Mouse (Mus musculus) intestine, postnatal 0 days (tissue): ENCODE data around the gene Smim1. TPM values are rescaled to one million over a fixed set of nuclear protein-coding genes. Genes with fewer than 3 reads are reported as not detected.
A peak's percentile ranks its signal among the peaks of the same experiment; 100 is the strongest.

Experiments
- ATAC-seq: fragments of 200-750 bp; cut with Nextera tagmentation; 2 replicates; pipeline ENCODE4 v1.8.0; 2017; ENCODE audit warnings: mild to moderate bottlenecking, moderate TSS enrichment, moderate library complexity
- H3K27ac ChIP-seq: fragments of 300-500 bp; sonication (generic); 2 replicates; pipeline ENCODE4 v1.5.1; 2014; ENCODE audit warnings: mild to moderate bottlenecking, low read depth, low read length, moderate library complexity
- H3K27me3 ChIP-seq: fragments of 300-500 bp; sonication (generic); replicated peaks from 2 replicates; pipeline ENCODE4 v1.6.1; 2014; ENCODE audit warnings: low read length, mixed read lengths; ENCODE audit not compliant: control insufficient read depth, insufficient read depth
- H3K36me3 ChIP-seq: fragments of 300-500 bp; sonication (generic); 2 replicates; pipeline ENCODE4 v1.6.1; 2014; ENCODE audit warnings: mild to moderate bottlenecking, moderate library complexity; ENCODE audit not compliant: control insufficient read depth, insufficient read depth
- H3K4me1 ChIP-seq: fragments of 300-500 bp; sonication (generic); replicated peaks from 2 replicates; pipeline ENCODE4 v1.6.1; 2014; ENCODE audit warnings: antibody characterized with exemption, low read length, mixed read lengths; ENCODE audit not compliant: control insufficient read depth, insufficient read depth
- H3K4me2 ChIP-seq: fragments of 300-500 bp; sonication (generic); replicated peaks from 2 replicates; pipeline ENCODE4 v1.6.1; 2014; ENCODE audit warnings: low read depth, mild to moderate bottlenecking, moderate library complexity
- H3K4me3 ChIP-seq: fragments of 300-500 bp; sonication (generic); 2 replicates; pipeline ENCODE4 v1.5.1; 2014; ENCODE audit warnings: low read depth, low read length
- H3K9ac ChIP-seq: fragments of 300-500 bp; sonication (generic); 2 replicates; pipeline ENCODE4 v1.6.1; 2014; ENCODE audit warnings: mild to moderate bottlenecking, low read depth, low read length
- H3K9me3 ChIP-seq: fragments of 300-500 bp; sonication (generic); 2 replicates; pipeline ENCODE4 v1.6.1; 2016; ENCODE audit warnings: mixed run types; ENCODE audit not compliant: control insufficient read depth
- CTCF ChIP-seq: sonication (generic); IDR thresholded peaks from 2 replicates; pipeline ENCODE4 v1.5.1; 2016; ENCODE audit warnings: low read depth, mild to moderate bottlenecking, control low read depth, antibody characterized with exemption, moderate library complexity
- WGBS: fragments of 180-500 bp; shearing (Covaris S2); extraction: QIAGEN DNeasy Blood & Tissue Kit; methylation state at CpG from one replicate; pipeline ENCODE4 v1.1.7; 2014; 5-methylcytosine and 5-hydroxymethylcytosine counted together
- polyA plus RNA-seq: library from polyadenylated mRNA; unstranded; fragments of >200 nt; fragmentation: Nextera tagmentation; extraction: Ambion mirVana; gene quantifications from 2 replicates; pipeline ENCODE4 v1.2.1, GENCODE M21; 2015

Gene Smim1
- polyA plus RNA-seq, 1 experiment from 2014 or later: 160 TPM

GRCm38 (mm10) chr4:154037123-154037522 lies 11.1 kb upstream of the Smim1 start:
- Histone ChIP-seq H3K4me1 (no peaks in the 10 kb centered on the region), H3K4me3 (no peak overlapping the region), H3K36me3 (no peaks in the 10 kb centered on the region), H3K27me3 (no peaks in the 10 kb centered on the region), H3K9me3 (no peaks in the 10 kb centered on the region), H3K4me2 (no peak overlapping the region), H3K9ac (no peak overlapping the region), H3K27ac (no peak overlapping the region)
- WGBS: 49% methylated on average over 3 of the region's 3 CpGs
- TF ChIP-seq CTCF: no peak
- ATAC-seq: no peak

- no peak overlapping the region for H3K27ac ChIP-seq
- H3K4me2 ChIP-seq: no peak overlapping the region
- no peak overlapping the region for H3K9ac ChIP-seq
- TF ChIP-seq CTCF: peak; percentile 68
- H3K4me3 ChIP-seq: no peak overlapping the region
- H3K9me3 ChIP-seq: no peaks in the 10 kb centered on the region
- H3K36me3 ChIP-seq: no peaks in the 10 kb centered on the region
- H3K4me1 ChIP-seq: 0 out of 2 replicates have a peak, but pooled peaks cover 9% of the 10 kb centered on the region
- ATAC-seq: no peak
- no peaks in the 10 kb centered on the region for H3K27me3 ChIP-seq
Observed at GRCm38 (mm10) chr4:154028646-154029045, 2.6 kb upstream of the Smim1 start.

- H3K4me1 ChIP-seq: 0 out of 2 replicates have a peak, but pooled peaks cover 11% of the 10 kb centered on the region
- TF ChIP-seq CTCF: no peak
- WGBS: 77% methylated on average over 7 of the region's 7 CpGs
- no peak overlapping the region for H3K9ac ChIP-seq
- H3K9me3 ChIP-seq: no peaks in the 10 kb centered on the region
- H3K27me3 ChIP-seq: no peaks in the 10 kb centered on the region
- H3K4me3 ChIP-seq: no peak overlapping the region
- no peak for ATAC-seq
- no peak overlapping the region for H3K4me2 ChIP-seq
- peaks cover 3% of the 10 kb centered on the region; the same call in 1 of the 2 replicates for H3K36me3 ChIP-seq
- H3K27ac ChIP-seq: no peak overlapping the region
Observed at GRCm38 (mm10) chr4:154028066-154028465, 2.0 kb upstream of the Smim1 start.

GRCm38 (mm10) chr4:154026441-154026761 lies 371 bp upstream of the Smim1 start:
- H3K9ac ChIP-seq: peak overlapping the region; percentile 66; the same call in 1 of the 2 replicates

GRCm38 (mm10) chr4:154024729-154025521 lies 1.1 kb downstream of the Smim1 start:
- no peak for TF ChIP-seq CTCF
- peak overlapping the region; percentile 66 for H3K9ac ChIP-seq
- peaks cover 23% of the 10 kb centered on the region for H3K36me3 ChIP-seq
- H3K4me1 ChIP-seq: 0 out of 2 replicates have a peak, but pooled peaks cover 11% of the 10 kb centered on the region
- H3K4me3 ChIP-seq: peak overlapping the region; percentile 57
- peak overlapping the region; percentile 92 for H3K27ac ChIP-seq
- H3K27me3 ChIP-seq: no peaks in the 10 kb centered on the region
- no peak for ATAC-seq
- no peaks in the 10 kb centered on the region for H3K9me3 ChIP-seq
- peak overlapping the region; percentile 81 for H3K4me2 ChIP-seq
- WGBS: 18% methylated on average over 17 of the region's 17 CpGs

More at GRCm38 (mm10) chr4:154026441-154026761, 371 bp upstream of the Smim1 start:
- ATAC-seq: no peak
- peaks cover 9% of the 10 kb centered on the region for H3K36me3 ChIP-seq
- H3K4me1 ChIP-seq: 0 out of 2 replicates have a peak, but pooled peaks cover 11% of the 10 kb centered on the region
- no peak overlapping the region for H3K27ac ChIP-seq
- TF ChIP-seq CTCF: no peak
- H3K4me2 ChIP-seq: peak overlapping the region; percentile 81
- WGBS: 24% methylated on average over 2 of the region's 2 CpGs
- H3K4me3 ChIP-seq: peak overlapping the region; percentile 57
- no peaks in the 10 kb centered on the region for H3K9me3 ChIP-seq
- no peaks in the 10 kb centered on the region for H3K27me3 ChIP-seq

- ATAC-seq: 0 out of 2 replicates have a peak, but pooled peaks have one; percentile 2
- H3K4me1 ChIP-seq: 0 out of 2 replicates have a peak, but pooled peaks cover 11% of the 10 kb centered on the region
- peak overlapping the region; percentile 81 for H3K4me2 ChIP-seq
- WGBS: 11% methylated on average over 8 of the region's 8 CpGs
- H3K9ac ChIP-seq: peak overlapping the region; percentile 17; the same call in 1 of the 2 replicates
- TF ChIP-seq CTCF: no peak
- H3K27me3 ChIP-seq: no peaks in the 10 kb centered on the region
- H3K4me3 ChIP-seq: peak overlapping the region; percentile 57
- no peaks in the 10 kb centered on the region for H3K9me3 ChIP-seq
- H3K27ac ChIP-seq: 0 out of 2 replicates have a peak overlapping the region, but pooled peaks have one; percentile 35
- peaks cover 32% of the 10 kb centered on the region for H3K36me3 ChIP-seq
Observed at GRCm38 (mm10) chr4:154023754-154024601, 2.1 kb downstream of the Smim1 start.
